Mouse (Mus musculus) fibroblast of lung, adult 2 months (primary cell): ENCODE results near the gene Dhx16.

ENCODE experiments used
- DNase-seq: peaks from one replicate; pipeline ENCODE4 v3.0.0-alpha.2; 2011; ENCODE audit warnings: low read depth

Dhx16 gene

DNA sequence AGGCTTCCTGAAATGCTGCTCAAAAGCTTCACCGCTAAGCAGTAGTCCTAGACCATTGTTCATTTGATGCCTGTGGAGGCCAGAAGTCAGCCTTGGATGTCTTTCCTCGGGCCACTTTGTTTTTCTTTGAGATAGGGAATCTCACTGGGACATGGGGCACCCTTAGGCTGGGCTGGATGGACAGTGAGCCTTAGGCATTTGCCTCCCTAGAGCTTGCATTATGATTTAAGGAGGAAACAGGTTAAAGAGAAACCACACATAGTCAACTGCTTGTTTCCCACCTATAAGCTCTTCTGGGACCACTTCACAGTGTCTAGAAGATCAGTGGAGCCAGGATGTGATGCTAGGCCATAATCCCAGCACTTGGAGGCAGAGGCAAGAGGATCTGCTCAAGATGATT, 19.8 kb upstream of the Dhx16 start:
- no peak for DNase-seq

DNA sequence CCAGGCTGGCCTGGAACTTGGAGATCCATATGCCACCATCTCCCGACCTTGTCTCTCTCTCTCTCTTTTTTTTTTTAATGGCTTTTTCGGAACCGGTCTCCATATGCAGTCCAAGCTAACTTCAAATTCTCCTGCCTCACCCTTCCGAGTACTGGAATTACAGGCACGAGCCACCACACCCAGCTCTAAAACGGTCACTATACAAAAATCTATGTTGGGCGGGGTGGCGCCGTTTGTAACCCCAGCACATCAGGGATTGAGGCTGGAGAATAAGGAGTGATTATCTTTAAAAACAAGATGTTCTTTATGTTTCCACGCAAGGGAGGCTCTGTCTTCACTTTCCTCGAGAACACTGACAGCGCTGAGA, 18.8 kb upstream of the Dhx16 start:
- DNase-seq: no peak

DNA sequence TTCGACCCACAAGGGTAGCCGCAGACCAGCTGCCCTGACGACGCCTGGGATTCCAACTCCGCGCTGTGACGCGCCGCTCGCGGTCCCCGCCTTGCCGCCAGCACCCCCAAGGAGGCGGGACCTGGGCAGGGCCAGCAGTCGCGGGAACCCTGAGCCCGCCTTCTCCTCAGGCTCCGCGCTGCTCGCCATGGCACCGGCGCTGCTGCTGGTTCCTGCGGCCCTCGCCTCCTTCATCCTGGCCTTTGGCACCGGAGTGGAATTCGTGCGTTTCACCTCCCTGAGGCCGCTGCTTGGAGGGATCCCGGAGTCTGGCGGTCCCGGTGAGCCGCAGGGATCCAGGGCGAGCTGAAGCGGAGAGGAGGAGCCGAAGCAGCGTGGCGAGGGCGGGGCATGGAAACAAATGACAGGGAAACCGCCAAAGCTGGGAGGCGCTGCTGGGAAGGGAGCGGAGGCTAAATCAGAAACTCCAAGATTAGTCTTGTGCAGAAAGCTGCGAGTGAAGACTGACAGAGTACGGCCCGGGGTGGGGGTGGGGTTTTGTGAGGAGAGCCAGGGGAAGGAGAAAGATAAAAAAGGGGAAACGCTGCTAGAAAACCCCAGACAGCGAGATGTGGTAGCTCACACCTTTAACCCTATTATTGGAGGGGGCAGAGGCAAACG, 18.3 kb upstream of the Dhx16 start, which contains the start of gene Nrm:
Gene Nrm, plus strand, starts transcription at position 121 of the 660 bp plus-strand sequence.
- peak; percentile 78 for DNase-seq

DNA sequence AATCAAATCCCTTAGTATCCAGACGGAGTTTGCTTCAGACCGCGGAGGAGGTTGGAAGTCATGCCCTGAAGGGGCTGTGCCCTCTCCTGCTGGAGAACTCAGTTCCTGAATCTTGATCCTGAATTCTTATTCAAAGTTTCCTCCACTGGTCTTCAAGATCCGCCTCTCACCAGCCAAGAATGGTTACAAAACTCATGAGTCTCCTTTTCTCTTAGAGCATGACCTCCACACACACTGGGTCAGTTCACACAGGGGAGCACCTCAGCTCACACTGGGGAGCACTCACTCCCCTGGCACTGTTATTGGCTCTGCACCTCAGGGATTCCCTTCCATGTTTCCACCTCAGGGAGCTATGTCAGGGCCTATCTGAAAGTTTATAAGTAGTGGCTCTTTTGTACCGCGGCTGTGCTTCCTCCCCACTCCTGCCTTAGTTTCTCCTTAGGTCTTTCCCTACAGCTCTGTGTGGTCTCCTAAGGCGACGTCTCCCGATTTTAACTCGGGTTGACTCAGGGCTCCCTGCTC, 14.7 kb upstream of the Dhx16 start:
- DNase-seq: no peak

DNA sequence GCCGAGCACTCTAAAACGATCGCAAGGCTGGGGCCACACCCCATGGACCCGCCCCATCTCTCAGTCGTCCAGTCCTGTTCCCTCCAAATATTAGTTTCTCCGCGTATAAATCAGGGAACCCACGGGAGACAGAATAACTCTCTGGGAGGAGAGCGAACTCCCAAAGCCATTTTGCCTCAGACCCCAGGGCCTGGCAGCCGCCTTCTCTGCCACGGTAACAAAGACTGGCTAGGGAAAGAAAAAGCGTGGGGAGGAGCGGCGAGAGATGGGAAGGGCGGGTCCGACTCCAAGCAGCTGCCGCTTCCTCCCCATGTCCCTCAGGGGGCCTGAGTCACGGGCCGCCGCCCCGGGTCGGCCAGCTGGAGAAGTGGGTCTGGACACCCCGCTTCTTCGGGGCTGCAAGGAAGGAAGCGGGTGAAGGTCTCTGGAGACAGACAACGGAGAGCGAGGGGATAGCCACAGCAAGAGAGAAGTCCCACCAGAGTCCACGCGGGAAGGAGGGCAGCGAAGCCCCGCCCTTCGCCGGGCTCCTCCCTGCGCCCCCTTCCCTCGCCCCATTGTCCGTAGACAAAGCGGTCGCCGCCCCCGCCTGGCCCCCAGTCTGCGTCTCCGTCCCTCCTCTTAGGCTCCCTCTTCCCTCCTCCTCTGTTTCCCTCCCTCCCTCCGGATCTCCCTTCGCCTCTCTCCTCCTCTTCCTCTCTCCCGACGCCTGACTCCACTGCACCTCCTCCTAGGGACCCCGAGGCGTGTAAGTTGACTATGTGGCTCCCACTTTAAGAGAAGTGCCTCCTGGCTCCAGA, 13.9 kb upstream of the Dhx16 start, which contains the start of gene Ppp1r18:
Gene Ppp1r18, plus strand, starts transcription at position 113 of the 800 bp plus-strand sequence.
- DNase-seq: no peak

DNA sequence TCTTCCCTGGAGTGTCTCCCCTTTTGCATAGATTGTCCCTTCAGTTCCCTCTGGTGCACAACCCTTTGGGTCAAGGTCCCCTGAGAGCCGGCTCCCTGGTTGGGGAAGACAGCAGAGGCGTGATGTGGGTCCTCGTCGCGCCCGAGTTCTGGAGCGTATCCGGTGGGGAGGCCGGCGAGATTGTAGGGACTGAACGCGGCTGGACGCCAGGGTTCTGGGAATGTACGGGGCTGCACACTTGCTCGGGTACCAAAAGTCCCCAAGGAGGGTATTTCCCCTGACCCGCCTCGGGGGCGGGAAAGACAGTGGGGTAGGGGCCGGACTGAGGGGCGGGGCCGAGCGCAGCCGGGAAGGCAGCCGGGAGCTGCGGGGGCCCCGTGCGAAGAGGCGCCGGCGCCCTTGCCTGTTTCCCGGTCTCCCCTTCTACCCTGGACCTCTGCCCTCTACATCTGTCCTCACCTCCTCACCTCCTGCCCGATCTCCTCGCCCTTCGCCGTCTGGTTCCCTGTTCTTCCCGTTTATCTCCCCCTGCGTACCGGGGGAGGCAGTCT, 13.3 kb upstream of the Dhx16 start:
- no peak for DNase-seq

DNA sequence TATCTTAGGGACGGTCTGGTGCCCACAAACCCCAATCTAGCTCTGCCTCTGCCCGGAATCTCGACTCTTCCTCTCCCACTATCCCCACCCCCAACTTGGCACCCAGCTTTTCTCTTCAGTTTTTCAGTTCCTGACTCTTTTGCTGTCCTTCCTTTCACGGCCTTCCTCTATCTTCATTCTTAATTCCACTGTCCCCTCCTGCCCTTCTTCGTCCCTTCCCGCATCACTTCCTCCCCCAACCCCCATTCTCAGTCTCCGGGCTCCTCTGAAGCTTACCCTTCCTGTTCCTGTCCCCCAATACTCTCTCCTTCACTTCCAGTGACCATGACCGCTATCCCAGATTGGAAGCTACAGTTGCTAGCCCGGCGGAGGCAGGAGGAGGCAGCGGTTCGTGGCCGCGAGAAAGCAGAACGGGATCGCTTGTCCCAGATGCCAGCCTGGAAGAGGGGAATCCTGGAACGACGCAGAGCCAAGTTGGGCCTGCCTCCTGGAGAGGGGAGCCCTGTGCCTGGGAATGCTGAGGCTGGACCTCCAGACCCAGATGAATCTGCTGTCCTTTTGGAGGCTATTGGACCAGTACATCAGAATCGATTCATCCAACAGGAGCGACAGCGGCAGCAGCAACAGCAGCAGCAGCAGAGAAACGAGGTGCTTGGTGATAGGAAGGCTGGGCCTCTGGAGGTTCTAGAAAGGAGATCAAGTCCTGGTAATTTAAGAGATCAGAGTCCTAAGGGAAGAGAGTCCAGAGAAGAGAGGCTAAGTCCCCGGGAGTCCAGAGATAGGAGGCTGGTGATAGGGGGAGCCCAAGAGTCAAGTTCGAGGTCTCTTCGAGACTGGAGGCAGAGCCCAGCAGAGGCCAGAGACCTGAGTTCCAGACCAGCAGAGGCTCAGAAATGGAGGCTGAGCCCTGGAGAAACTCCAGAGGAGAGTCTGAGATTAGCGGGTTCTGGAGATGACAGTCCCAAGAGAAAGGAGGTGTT, 12.4 kb upstream of the Dhx16 start:
- no peak for DNase-seq

DNA sequence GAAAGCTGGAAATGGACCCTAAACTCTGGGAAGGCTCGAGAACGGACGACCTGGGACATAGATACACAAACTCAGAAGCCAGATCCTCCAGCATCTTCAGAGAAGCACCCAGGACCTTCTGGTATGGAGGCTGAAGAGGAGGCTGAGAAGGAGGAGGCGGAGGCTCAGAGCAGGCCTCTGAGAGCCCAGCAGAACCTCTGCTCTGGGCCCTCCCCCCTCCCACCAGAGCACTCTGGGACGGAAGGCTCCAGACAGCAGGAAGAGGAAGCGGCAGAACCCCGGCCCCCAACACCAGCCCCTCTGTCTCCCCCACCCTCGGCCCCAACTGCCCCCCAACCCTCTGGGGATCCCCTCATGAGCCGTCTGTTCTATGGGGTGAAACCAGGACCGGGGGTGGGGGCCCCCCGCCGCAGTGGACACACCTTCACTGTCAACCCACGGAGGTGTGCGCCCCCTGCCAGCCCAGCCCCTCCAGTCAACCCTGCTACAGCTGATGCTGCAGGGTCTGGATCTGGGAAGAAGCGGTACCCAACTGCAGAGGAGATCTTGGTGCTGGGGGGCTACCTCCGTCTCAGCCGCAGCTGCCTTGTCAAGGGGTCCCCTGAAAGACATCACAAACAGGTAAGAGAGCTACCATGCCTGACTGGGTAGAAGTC, 11.3 kb upstream of the Dhx16 start:
- no peak for DNase-seq

DNA sequence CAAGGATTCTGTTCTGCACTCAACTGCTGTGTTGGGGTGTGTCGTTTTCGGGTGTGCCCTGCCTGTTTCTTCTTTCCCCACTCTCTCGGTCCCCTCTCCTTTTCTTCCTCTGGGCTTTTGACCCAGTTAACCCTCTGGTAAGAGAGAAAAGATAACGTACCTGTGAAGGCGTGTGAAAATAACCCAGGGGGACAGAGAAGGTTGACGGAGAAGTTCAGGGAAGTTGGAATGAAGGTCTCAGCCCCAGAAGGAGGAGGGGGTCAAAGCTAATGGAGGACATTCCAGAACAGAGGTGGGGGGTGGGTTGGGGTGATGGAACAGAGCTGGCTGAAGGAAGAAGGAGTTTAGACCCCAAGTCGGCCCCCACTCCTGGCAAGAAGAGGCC, 10.7 kb upstream of the Dhx16 start:
- no peak for DNase-seq

DNA sequence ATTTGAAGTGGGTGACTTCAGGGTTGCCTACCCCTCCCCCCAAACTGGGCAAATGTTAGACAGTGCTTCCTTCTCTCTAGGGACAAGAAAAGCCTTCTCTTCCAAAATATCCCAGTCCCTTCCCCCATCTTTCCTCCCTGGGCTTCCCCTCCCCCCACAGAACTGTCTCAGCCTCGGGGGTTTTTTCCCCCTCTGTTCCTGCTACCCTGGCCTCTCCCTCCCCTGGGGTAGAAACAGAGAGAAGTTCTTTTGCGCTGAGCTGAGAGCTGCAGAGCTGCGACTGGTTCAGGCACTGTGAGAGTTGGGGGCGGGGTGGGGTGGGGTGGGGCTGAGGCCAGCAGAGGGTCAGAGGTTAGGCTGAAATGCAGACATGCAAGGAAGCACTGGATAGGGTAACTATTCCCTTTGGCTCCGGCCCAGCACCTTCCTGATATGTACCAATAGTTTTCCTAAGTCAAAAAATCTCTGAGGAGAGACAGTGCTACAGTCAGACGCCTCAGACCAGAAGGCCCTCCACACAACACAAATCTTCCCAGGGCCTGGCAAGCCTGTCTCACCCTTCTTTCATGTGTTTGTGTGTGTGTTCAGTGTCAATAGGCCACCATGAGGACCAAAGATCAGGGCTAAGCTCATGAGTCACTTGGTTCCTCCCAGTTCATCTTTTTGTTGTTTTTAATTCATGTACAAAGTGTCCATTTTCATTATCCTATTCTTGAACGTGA, 10.1 kb upstream of the Dhx16 start:
- no peak for DNase-seq

DNA sequence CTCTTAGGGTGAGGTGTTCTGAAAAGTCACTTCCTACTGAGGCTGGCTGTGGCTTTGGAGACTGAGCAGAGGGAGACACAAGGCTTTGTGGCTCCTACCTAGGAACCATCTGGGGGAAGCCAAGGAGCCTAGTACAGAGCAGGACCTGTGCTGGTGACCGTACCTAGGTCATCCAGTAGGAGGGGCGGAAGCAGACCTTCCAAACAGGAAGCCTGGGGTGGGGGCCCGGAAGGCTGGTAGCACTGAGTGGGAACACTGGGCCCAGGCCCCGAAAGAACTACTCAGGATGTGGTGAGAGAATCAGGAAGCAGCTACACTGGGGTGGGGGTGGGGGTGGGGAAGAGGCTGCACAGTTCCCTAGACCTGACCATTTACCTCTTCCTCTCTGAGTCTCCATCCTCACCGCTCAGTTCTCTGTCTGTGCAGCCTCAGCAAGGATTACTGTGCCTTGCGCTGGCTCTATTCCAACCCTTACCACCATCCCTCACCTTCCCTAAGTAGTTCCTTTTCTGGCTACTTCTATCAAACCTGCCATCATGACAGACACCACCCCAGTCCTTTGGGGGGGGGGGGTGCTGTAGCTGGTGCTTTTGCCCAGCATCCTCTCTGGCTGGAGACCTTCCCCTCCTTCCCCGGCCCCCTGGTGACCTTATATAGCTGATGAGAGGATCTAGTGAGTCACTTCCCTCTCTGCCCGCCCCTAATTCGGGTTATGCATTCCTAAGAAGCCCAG, 9.3 kb upstream of the Dhx16 start:
- DNase-seq: no peak

DNA sequence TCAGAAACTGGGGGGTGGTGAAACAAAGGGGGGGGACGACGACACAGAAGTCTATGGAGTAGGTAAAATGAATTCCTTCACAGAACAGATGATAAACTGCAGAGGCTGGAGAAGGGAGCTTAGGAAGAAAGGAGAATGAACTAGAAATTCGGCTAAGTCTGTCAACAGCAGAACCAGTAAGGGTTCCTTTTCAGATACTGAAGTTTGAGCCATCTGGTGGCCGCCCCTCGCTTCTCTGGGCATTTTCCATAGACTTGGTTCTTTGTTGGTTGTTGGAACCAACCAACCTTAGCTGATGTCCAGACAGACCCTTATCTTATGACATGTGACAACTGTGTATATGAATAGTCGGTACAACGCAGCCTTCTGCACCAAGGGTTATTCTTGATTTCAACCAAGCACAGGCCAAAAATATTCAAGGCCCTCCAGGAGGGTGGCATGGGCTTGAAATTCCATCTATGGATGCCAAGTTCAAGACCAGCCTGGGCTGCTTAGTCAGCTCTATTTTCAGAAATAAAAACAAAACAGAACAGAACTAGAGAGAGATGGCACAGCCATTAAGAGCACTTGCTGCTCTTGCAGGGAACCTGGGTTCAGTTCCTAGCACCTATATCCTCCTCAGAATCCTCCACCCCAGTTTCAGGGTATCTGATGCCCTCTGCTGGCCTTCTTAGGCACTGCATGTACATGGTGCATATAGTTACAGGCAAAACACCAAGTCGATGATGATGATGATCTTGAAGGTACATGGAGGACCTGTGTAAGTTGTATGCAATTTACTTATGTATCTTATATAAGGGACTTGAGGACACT, 8.5 kb upstream of the Dhx16 start:
- no peak for DNase-seq

DNA sequence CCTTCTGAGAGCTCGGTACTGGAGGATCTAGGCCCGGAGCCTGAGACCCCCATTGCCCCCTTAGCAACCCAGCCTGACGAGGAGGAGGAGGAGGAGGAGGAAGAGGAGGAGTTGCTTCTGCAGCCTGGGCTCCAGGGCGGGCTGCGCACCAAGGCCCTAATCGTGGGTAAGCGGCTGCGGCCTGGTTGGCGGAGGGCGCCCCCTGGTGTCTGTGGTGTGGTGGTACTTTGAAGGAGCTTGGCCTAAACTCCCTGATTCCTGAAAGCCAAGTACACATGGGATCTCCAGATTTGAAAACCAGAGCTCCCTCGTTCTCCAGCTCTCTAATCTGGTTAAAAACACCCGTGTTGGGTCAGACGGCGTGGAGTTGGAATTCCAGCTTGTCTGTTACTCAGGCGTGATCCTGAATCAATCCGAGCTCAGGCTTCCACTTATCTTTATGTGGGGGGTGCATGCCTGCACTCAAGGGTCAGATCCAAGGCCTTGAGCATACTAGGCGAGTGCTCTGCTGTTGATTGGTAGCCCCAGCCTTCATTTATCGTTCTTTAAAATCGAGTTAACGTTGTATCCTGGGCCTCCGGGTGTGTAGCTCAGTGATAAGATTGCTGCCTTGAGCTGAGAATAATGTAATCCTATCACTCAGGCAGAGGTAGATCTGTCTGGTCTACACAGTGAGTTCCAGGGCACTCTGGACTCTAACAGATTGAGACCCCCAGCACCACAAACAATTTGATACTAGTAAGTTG, 5.7 kb upstream of the Dhx16 start:
- no peak for DNase-seq

DNA sequence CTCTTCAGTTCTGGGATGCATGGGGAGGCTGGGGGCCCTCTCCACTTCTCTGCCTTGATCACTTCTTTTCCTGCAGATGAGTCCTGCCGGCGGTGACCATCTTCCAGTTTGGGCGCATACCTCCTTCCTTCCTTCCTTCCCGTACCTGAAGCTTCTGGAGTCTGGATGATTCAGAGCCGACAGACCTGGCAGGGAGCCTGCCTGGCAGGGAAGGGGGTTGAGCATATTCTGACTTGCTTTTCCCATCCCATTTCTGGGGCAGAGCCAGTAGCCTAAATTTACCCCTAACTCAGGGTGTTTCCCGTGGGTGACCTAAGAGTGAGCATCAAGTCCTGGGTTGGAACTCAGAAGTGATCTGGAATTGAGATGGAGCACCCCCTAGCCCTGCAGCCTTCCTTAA, 4.9 kb upstream of the Dhx16 start:
- no peak for DNase-seq

DNA sequence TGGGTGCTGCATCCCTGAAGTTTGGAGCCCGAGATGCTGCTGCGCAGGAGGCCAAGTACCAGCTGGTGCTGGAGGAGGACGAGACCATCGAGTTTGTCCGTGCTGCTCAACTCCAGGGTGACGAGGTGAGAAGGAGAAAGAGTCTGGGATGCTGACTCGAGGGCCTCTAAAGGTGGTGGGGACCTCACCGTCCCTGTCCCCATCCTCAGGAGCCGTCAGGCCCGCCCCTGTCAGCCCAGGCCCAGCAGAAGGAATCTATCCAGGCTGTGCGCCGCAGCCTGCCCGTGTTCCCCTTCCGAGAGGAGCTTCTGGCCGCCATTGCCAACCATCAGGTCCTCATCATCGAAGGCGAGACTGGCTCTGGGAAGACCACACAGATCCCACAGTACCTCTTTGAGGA, 3.3 kb downstream of the Dhx16 start:
- no peak for DNase-seq

DNA sequence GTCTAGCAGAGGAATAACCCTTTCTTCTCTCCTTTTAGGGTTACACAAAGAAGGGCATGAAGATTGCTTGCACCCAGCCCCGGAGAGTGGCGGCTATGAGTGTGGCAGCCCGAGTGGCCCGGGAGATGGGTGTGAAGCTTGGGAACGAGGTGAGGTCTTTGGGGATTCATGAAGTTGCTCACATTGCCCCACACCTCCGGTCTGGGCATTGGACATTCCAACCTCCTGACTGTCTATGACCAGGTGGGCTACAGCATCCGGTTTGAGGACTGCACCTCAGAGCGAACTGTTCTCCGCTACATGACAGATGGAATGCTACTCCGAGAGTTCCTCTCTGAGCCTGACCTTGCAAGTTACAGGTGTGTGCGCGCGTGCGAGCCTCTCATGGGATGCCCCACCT, 4.2 kb downstream of the Dhx16 start:
- no peak for DNase-seq

DNA sequence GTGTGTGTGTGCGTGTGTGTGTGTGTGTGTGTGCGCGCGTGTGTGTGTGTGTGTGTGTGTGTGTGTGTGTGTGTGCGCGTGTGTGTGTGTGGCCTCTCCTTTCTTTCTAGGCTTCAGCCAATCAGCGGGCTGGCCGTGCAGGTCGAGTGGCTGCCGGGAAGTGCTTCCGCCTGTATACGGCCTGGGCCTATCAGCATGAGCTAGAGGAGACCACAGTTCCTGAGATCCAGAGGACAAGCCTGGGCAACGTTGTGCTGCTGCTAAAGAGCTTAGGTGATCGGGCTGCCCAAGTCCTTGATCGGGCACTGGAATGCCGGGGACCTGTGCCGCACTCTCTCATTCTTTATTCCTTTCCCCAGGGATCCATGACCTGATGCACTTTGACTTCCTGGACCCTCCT, 8.1 kb downstream of the Dhx16 start:
- no peak for DNase-seq
